29 mouse cellular contexts compared by ENCODE assay signal in the genomic region with DNA sequence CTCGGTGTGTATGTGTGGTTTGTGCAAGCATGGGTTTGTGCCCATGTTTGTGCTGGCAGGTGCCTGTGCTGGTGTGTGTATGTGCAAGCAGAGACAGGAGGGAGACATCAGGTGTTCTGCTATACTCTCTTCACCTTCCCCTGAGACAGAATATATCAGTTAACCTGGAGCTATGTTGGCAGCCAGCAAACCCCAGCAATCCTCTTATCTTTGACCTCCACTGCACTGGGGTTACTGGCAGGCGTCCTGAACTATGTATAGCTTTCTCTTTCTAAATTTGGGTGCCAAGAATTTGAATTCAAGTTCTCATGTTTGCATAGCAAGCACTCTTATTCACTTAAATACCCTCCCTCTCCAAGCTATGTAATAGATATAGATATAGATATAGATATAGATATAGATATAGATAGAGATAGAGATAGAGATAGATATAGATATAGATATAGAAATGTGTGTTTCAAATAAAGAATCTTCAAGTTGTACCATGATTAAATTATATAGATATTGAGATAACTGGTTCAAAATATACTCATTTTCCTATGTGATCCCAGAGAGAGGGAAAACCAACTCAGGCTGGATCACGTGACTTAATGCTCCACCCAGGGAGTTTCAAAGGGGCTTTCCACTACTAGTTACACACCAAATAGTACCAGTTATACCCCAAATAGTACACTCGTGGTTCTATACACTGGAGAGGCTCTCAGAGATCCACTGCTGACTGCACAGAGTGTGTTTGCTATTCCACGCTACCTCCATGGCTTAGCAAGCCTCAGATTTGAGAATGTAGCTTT. TPM values are rescaled to one million over a fixed set of nuclear protein-coding genes. Genes with fewer than 3 reads are reported as not detected.
A peak's percentile ranks its signal among the peaks of the same experiment; 100 is the strongest.
DNase-seq lines count a peak whose midpoint lies in the region; ATAC-seq and TF ChIP-seq lines count a peak whose summit lies in the region.
"Had no signal": no experiment of that assay in that cellular context is flagged by ENCODE, and none has a peak within 500 bp of the region (broad histone marks: within the 10 kb centered on the region; RNA-seq: fewer than 3 reads in every experiment).

No protein-coding gene starts in this region.

- TF ChIP-seq CTCF in lung, postnatal 0 days (IDR thresholded peaks at IDR 0.05), result no peak

- no peaks in the 10 kb centered on the region for H3K36me3 ChIP-seq in forebrain, embryonic 16.5 days (ENCODE audit: control insufficient read depth, insufficient read depth)
- H3K36me3 ChIP-seq in forebrain, embryonic 12.5 days (replicated peaks), result no peaks in the 10 kb centered on the region; the same call in 1 of the 2 replicates
- H3K36me3 ChIP-seq in heart, embryonic 10.5 days, result no peaks in the 10 kb centered on the region
- H3K36me3 ChIP-seq in lung, postnatal 0 days (ENCODE audit: insufficient read depth, low read length), result no peaks in the 10 kb centered on the region
- H3K36me3 ChIP-seq: embryonic facial prominence, embryonic 13.5 days; forebrain, embryonic 10.5 days; hindbrain, embryonic 10.5 days; hindbrain, embryonic 15.5 days; kidney, embryonic 15.5 days; limb, embryonic 12.5 days; liver, embryonic 15.5 days; lung, embryonic 15.5 days; stomach, embryonic 15.5 days had no signal

- no peak overlapping the region for H3K4me3 ChIP-seq in forebrain, embryonic 16.5 days (replicated peaks; ENCODE audit: low read length)
- H3K4me3 ChIP-seq in forebrain, embryonic 12.5 days (replicated peaks), result no peak overlapping the region
- H3K4me3 ChIP-seq in heart, embryonic 10.5 days, result no peak overlapping the region
- no peak overlapping the region for H3K4me3 ChIP-seq in lung, postnatal 0 days (ENCODE audit: low read depth, low read length)
- H3K4me3 ChIP-seq: embryonic facial prominence, embryonic 13.5 days; forebrain, embryonic 10.5 days; gastrocnemius, adult 2 months; hindbrain, embryonic 10.5 days; hindbrain, embryonic 15.5 days; kidney, embryonic 15.5 days; limb, embryonic 12.5 days; liver, embryonic 15.5 days; lung, embryonic 15.5 days; stomach, embryonic 15.5 days had no signal

- intact Hi-C loops in heart, postnatal 36 days (cut with DNase I), result no loop called here

- no peaks in the 10 kb centered on the region for H3K27me3 ChIP-seq in forebrain, embryonic 16.5 days (replicated peaks; ENCODE audit: control insufficient read depth, insufficient read depth, low read length)
- H3K27me3 ChIP-seq in forebrain, embryonic 12.5 days, result no peaks in the 10 kb centered on the region
- H3K27me3 ChIP-seq in heart, embryonic 10.5 days (ENCODE audit: insufficient read depth, poor library complexity, severe bottlenecking), result no peaks in the 10 kb centered on the region
- H3K27me3 ChIP-seq in lung, postnatal 0 days (replicated peaks; ENCODE audit: insufficient read depth, low read length), result no peaks in the 10 kb centered on the region
- H3K27me3 ChIP-seq: embryonic facial prominence, embryonic 13.5 days; hindbrain, embryonic 15.5 days; kidney, embryonic 15.5 days; limb, embryonic 12.5 days; liver, embryonic 15.5 days; lung, embryonic 15.5 days; stomach, embryonic 15.5 days had no signal

- ATAC-seq in forebrain, embryonic 16.5 days, result 0 out of 2 replicates have a peak, but pooled peaks have one; percentile 37
- ATAC-seq in forebrain, embryonic 12.5 days (ENCODE audit: low FRiP score), result no peak
- no peak for ATAC-seq in lung, postnatal 0 days
- ATAC-seq in inflammation-experienced regulatory T-cells, adult 6 months, result no peak

- peak; percentile 15 to 47 for DNase-seq in heart, adult 9 months (ENCODE audit: low spot score in 2 of 2)
- DNase-seq in heart, postnatal 36 days, result no peak
- peak; percentile 42 for DNase-seq in heart, embryonic 10.5 days (ENCODE audit: low spot score)
- DNase-seq in lung, postnatal 0 days (ENCODE audit: low spot score), result no peak
- DNase-seq: adrenal gland, postnatal 25 days; cerebellum, adult 11-12 months; cerebellum, adult 9-11 months; embryo, embryonic 11 days; gastrocnemius, adult 2 months; gastrocnemius, postnatal 36 days; kidney, adult 18-20 months; kidney, postnatal 25 days; lung, postnatal 4 days; midbrain, embryonic 14.5 days; right cerebral cortex, postnatal 25 days; thymus, adult 18-20 months; thymus, postnatal 36 days had no signal

- peak overlapping the region; percentile 39; the same call in 1 of the 2 replicates for H3K27ac ChIP-seq in forebrain, embryonic 16.5 days (ENCODE audit: low read length)
- no peak overlapping the region for H3K27ac ChIP-seq in forebrain, embryonic 12.5 days
- no peak overlapping the region for H3K27ac ChIP-seq in heart, embryonic 10.5 days
- no peak overlapping the region for H3K27ac ChIP-seq in lung, postnatal 0 days (ENCODE audit: low read length)
- H3K27ac ChIP-seq: embryonic facial prominence, embryonic 13.5 days; forebrain, embryonic 10.5 days; gastrocnemius, adult 2 months; hindbrain, embryonic 10.5 days; hindbrain, embryonic 15.5 days; kidney, embryonic 15.5 days; limb, embryonic 12.5 days; liver, embryonic 15.5 days; lung, embryonic 15.5 days; stomach, embryonic 15.5 days had no signal

- no peak overlapping the region for H3K4me2 ChIP-seq in forebrain, embryonic 16.5 days (ENCODE audit: low read length)
- H3K4me2 ChIP-seq in forebrain, embryonic 12.5 days, result no peak overlapping the region
- H3K4me2 ChIP-seq in lung, postnatal 0 days (replicated peaks; ENCODE audit: low read depth, low read length), result no peak overlapping the region
- H3K4me2 ChIP-seq: embryonic facial prominence, embryonic 13.5 days; hindbrain, embryonic 15.5 days; kidney, embryonic 15.5 days; limb, embryonic 12.5 days; liver, embryonic 15.5 days; lung, embryonic 15.5 days; stomach, embryonic 15.5 days had no signal

- H3K9me3 ChIP-seq in forebrain, embryonic 16.5 days (ENCODE audit: control insufficient read depth, low read length), result no peaks in the 10 kb centered on the region
- H3K9me3 ChIP-seq in forebrain, embryonic 12.5 days, result no peaks in the 10 kb centered on the region
- no peaks in the 10 kb centered on the region for H3K9me3 ChIP-seq in heart, embryonic 10.5 days
- no peaks in the 10 kb centered on the region for H3K9me3 ChIP-seq in lung, postnatal 0 days (ENCODE audit: low read length)
- H3K9me3 ChIP-seq: embryonic facial prominence, embryonic 13.5 days; forebrain, embryonic 10.5 days; hindbrain, embryonic 10.5 days; hindbrain, embryonic 15.5 days; kidney, embryonic 15.5 days; limb, embryonic 12.5 days; liver, embryonic 15.5 days; lung, embryonic 15.5 days; stomach, embryonic 15.5 days had no signal

- WGBS in forebrain, embryonic 16.5 days, result 74% methylated on average over 5 of the region's 5 CpGs
- 82% methylated on average over 5 of the region's 5 CpGs for WGBS in forebrain, embryonic 12.5 days
- WGBS in heart, embryonic 10.5 days, result 75% methylated on average over 5 of the region's 5 CpGs
- 62% methylated on average over 5 of the region's 5 CpGs for WGBS in lung, postnatal 0 days

- H3K4me1 ChIP-seq in forebrain, embryonic 16.5 days (replicated peaks; ENCODE audit: control insufficient read depth, insufficient read depth, low read length), result peaks cover 11% of the 10 kb centered on the region; the same call in 1 of the 2 replicates
- no peaks in the 10 kb centered on the region for H3K4me1 ChIP-seq in forebrain, embryonic 12.5 days
- H3K4me1 ChIP-seq in heart, embryonic 10.5 days, result no peaks in the 10 kb centered on the region
- H3K4me1 ChIP-seq in lung, postnatal 0 days (ENCODE audit: insufficient read depth, low read depth, low read length), result no peaks in the 10 kb centered on the region
- H3K4me1 ChIP-seq: embryonic facial prominence, embryonic 13.5 days; forebrain, embryonic 10.5 days; hindbrain, embryonic 10.5 days; hindbrain, embryonic 15.5 days; kidney, embryonic 15.5 days; limb, embryonic 12.5 days; liver, embryonic 15.5 days; stomach, embryonic 15.5 days had no signal

- no peak overlapping the region for H3K9ac ChIP-seq in forebrain, embryonic 16.5 days (replicated peaks; ENCODE audit: low read depth, low read length)
- H3K9ac ChIP-seq in forebrain, embryonic 12.5 days, result no peak overlapping the region
- H3K9ac ChIP-seq in lung, postnatal 0 days (replicated peaks; ENCODE audit: low read depth), result no peak overlapping the region
- H3K9ac ChIP-seq: embryonic facial prominence, embryonic 13.5 days; hindbrain, embryonic 15.5 days; kidney, embryonic 15.5 days; limb, embryonic 12.5 days; liver, embryonic 15.5 days; lung, embryonic 15.5 days; stomach, embryonic 15.5 days had no signal

- TF ChIP-seq EP300 in lung, postnatal 0 days (IDR thresholded peaks at IDR 0.05), result no peak

RNA-seq across cellular contexts. Expression of a gene that starts 17.1 kb away (rescaled TPM):
- polyA plus RNA-seq in forebrain, embryonic 16.5 days (2015; fragmentation: Nextera tagmentation; extraction: Ambion mirVana), result 1.2 and 1.5 TPM in 2 replicates
- 1.2 and 1.9 TPM in 2 replicates for polyA plus RNA-seq in forebrain, embryonic 12.5 days (2016; fragmentation: Nextera tagmentation; extraction: Ambion mirVana)
- under 1 TPM; 0.54 to 0.69 TPM for total RNA-seq in heart, postnatal 36 days (2021)
- 5.3 and 6.6 TPM in 2 replicates for polyA plus RNA-seq in heart, embryonic 10.5 days (2016; fragmentation: Nextera tagmentation; extraction: Ambion mirVana)
- 1.7 and 2.2 TPM in 2 replicates for polyA plus RNA-seq in lung, postnatal 0 days (2015; fragmentation: Nextera tagmentation; extraction: Ambion mirVana)
- 10 to 100 TPM; 12.4 to 15.1 (median 12.6) TPM for polyA plus RNA-seq in inflammation-experienced regulatory T-cells, adult 6 months (2017; shearing (Covaris generic))

Comparison
In these comparisons a context has a peak if more than half of its experiments do, and no peak if none do; other contexts are left out.
1. DNase-seq: peak in heart, adult 9 months (2 of 2) and heart, embryonic 10.5 days (single experiment); none in heart, postnatal 36 days (0 of 2) and lung, postnatal 0 days (single experiment).